Mouse (Mus musculus) left cerebral cortex, postnatal 14 days (tissue): ENCODE results near the gene Pih1d1. TPM values are rescaled to one million over a fixed set of nuclear protein-coding genes. Genes with fewer than 3 reads are reported as not detected.
"Not testable (repeated sequence)": the region's sequence is repeated elsewhere in the genome, so short reads cannot be mapped to it uniquely, and the experiment has no call there.

ENCODE experiments used
- DNase-seq, 2 experiments: peaks; one replicate each; pipeline ENCODE4 v3.0.0; 2021 to 2022; ENCODE audit warnings: low spot score in 2 of 2, mixed read lengths in 1 of 2
- intact Hi-C: fragments of 180-260 bp; cut with DNase I; formaldehyde crosslinking; loops from one replicate; pipeline ENCODE4 v1.15.1; 2025
- total RNA-seq, 2 experiments: library from RNA; stranded (reverse); gene quantifications; 2 replicates each; pipeline ENCODE4 v1.2.3; 2021

Pih1d1 gene
- total RNA-seq, 2 experiments from 2014 or later: 46.9 to 48.4 TPM

- peak in 1 of 2 experiments; percentile 55 for DNase-seq
- intact Hi-C loops: no loop called here
Measured at GRCm38 (mm10) chr7:45125144-45125600, 28.9 kb upstream of the Pih1d1 start.

GRCm38 (mm10) chr7:45125649-45126048, 28.5 kb upstream of the Pih1d1 start:
- DNase-seq, intact Hi-C loops: not testable (repeated sequence)

- DNase-seq: no peak
- intact Hi-C loops: no loop called here
Measured at GRCm38 (mm10) chr7:45126147-45126843, 27.8 kb upstream of the Pih1d1 start.

- DNase-seq: no peak
- intact Hi-C loops: no loop called here
Measured at GRCm38 (mm10) chr7:45126844-45127699, 27.0 kb upstream of the Pih1d1 start.

DNA sequence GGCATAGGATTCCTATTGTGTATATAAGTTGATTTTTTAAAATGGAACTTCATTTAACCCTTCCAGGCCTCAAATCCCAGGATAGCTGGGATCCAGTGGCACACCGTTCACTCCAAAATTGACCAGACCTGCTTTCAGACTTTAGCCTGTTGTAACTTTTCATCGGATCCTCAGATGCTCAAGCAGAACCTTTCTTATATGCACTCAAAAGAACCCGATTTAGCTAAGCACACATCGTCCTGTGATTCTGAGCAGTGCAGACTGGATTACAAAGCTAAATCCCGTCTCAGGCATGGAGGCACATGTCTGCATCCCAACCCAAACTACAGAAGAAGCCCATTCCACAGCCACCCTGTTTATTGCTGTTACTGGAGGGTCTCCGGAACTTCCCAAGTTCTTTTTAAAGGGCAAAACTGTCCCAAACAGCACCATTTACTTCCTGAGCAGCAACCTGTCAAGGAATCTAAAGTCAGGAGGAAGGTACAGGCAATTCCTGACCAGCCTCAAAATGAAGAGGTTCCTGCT, 26.3 kb upstream of the Pih1d1 start:
- intact Hi-C loops: no loop called here
- no peak for DNase-seq

GRCm38 (mm10) chr7:45128624-45129246, 25.4 kb upstream of the Pih1d1 start, which contains the start of gene Rpl13a:
Gene Rpl13a, minus strand, starts transcription at chr7:45128761.
- intact Hi-C loops: no loop called here

DNA sequence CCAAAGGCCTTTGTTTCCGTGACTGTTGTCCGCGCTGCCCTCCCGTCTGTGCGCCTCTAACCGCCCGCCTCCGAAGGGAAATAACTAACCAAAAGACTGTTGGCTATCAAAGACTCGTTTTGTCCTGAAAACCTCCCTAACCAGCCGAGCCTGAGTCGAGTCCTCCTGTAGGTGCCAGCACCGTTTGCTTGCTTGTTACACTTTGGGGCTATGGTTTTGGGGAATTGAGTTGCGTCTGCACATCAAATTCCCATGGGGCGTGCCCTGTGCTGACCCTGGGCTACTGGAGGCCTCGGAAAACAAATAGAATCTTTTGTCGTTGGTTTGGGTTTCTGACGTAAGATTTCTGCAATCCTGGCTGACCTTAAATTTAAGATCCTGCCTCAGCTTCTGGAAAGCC, 24.8 kb upstream of the Pih1d1 start:
- intact Hi-C loops: no loop called here
- DNase-seq: no peak

More at GRCm38 (mm10) chr7:45128624-45129246, 25.4 kb upstream of the Pih1d1 start, which contains the start of gene Rpl13a:
- peak; percentile 99 to 100 for DNase-seq

GRCm38 (mm10) chr7:45129776-45130512, 24.2 kb upstream of the Pih1d1 start:
- DNase-seq: no peak
- intact Hi-C loops: no loop called here

DNA sequence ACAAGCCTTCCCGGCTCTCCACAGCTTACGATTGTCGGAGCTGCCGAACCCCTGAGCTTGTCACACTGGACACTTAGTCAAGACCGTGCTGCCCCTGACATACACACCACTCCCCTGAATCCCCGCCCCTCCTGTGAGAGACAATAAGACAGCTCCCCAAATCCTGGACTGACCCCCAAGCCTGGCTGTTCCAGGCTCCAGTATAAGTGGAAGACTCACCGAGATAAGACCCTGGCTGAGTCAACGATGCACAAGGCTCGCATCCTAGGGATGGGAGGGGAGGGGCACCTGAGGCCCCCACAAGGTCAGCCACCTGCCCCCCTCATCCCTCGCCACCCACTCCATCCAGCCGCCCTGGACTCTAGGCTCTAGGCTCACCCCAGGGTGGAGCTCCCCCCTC, 22.3 kb upstream of the Pih1d1 start:
- no peak for DNase-seq
- intact Hi-C loops: no loop called here

DNA sequence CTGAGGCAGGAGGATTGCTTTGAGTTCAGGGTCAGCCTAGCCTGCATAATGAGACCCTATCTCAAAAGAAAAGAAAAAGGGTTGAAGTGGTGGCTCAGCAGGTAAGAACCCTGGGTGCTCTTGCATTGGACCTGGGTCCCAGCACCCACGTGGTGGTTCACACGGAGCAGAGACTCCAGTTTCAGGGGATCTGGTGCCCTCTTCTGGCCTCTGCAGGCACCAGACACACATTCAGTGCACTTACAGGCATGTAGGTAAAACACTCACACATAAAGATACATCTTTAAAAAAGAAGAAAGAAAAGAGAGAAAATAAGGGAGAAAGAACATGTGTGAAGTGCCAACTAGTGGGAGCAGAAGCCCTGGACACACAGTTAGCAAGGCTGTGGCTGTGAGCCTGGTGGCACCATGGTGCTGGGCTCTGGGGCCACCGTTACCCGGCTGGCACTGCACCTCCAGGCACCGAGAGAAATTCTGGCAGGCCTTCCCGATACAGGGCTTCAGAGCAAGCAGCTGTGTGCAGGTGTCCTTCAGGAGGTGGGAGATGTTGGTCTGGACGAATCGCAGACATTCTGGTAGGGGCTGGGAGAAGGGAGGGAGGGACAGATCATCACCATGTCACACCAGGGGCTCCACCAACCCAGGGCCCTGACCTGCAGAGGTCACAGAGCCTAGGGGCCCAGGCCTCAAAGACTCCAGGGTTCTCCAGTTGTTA, 20.5 kb upstream of the Pih1d1 start:
- no peak for DNase-seq
- intact Hi-C loops: no loop called here

GRCm38 (mm10) chr7:45134544-45135026, 19.5 kb upstream of the Pih1d1 start:
- intact Hi-C loops: no loop called here
- DNase-seq: no peak

DNA sequence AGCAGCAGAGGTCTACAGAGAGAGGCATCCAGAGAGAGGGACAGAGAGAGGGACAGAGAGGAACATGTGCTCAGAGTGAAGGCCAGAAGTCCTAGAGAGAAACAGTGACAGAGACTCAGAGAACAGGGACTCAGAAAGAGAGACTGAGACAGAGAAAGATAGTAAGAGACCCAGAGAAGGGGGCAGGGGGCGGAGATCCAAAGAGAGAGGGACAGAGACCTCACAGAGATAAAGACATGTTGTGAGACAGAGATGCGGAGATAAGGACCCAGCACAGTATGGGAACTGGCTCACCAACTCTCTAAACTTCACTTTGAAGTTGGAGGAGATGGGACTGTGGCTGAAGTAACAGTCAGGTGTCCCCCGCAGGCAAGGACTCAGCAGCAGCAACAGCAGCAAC, 18.7 kb upstream of the Pih1d1 start:
- no peak for DNase-seq
- intact Hi-C loops: no loop called here

DNA sequence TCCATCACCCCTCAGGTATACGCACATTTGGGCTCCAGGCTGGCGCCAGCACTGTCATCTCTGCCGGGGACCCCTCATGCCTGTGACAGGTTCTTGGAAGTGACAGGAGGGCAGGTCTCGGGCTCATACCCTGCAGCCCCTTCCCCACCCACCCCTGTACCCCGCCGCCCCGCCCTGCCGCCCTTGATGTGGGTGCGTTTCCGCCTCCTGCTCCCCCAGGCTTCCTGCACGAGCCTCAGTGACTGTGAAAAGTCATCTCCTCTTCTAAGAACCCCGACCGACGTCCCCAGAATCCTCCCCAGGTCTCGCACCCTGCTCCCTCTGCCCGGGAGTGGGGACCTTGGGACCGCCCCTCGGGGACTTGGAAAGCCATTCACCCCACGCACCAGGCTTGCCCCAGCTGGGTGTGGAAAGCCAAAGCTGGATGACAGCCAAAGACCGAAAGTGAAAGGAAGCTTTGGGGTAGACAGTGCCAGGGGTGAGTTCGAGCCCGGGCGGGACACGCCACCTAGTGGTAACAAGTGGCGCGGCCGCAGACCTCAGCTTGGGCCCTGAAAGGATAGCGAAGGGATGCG, 18.0 kb upstream of the Pih1d1 start, which contains the start of the genes Gm45713 and Flt3l:
Gm45713 (minus strand) TSS at position 239 of the 575 bp plus-strand sequence.
Flt3l (minus strand) TSS at position 440 of the 575 bp plus-strand sequence.
- peak; percentile 87 to 89 for DNase-seq
- intact Hi-C loops: loop anchor here (2.0 kb wide), 1 partner anchor 57 kb away; no protein-coding TSS in a partner anchor

DNA sequence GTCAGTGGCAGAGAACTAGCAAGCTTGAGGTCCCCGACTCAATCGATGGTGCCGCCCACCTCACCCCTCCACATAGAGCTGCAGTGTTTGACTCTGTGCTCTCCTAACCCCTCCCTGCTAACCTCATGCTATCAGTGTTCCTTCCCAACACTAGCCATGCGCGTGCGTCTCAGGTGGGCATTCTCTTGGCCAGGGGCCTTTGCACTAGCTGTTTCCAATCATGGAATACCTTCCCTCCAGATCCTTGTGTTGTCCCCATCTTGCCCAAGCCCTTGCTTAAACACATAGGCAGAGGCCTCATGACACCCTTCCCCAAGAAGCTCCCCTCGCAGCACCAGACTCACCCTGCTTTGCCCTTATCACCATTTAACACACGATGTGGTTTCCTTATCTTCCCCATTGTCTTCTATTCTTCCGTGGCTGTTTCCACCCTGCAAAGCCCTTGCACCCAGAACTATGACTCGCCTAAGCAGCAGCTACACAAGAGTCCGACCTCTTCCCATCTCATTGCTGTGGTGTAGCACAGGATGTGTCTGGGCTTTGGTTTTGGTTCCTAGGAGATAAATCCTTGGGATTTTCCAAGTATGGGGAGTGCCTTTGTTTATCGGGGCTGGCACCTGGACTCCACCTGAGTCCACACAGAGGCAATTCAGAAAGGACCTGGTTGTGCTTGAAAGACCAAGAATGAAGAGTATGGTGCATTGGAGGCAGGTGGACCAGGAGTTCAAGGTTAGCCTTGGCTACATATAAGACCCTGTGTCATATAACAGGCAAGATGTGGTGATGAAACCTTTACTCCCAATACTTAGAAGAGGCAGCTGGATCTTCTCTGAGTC, 16.7 kb upstream of the Pih1d1 start:
- intact Hi-C loops: loop anchor here (2.0 kb wide), 1 partner anchor 59 kb away; no protein-coding TSS in a partner anchor
- no peak for DNase-seq

- no peak for DNase-seq
- intact Hi-C loops: no loop called here
Measured at GRCm38 (mm10) chr7:45138403-45138802, 15.7 kb upstream of the Pih1d1 start.

GRCm38 (mm10) chr7:45139904-45140723, 14.0 kb upstream of the Pih1d1 start:
- intact Hi-C loops: no loop called here
- DNase-seq: no peak
